Mouse (Mus musculus): Measurements from ENCODE around the gene Tacc3. TPM values are rescaled to one million over a fixed set of nuclear protein-coding genes. Genes with fewer than 3 reads are reported as not detected.

The Tacc3 gene
- 21.1 TPM for polyA plus RNA-seq (2017; shearing (Covaris generic))

GRCm38 (mm10) chr5:33657787-33658663, at the start of gene Tacc3, which contains the start of gene Tmem129:
TSS of gene Tacc3 (plus strand) at chr5:33658128.
TSS of gene Tmem129 (minus strand) at chr5:33658416.

GRCm38 (mm10) chr5:33629301-33629987, 28.5 kb upstream of the Tacc3 start, which contains the start of the genes Fam53a and Gm9903:
TSS of gene Fam53a (minus strand) at chr5:33629635.
TSS of gene Gm9903 (plus strand) at chr5:33629925.

GRCm38 (mm10) chr5:33651921-33652782, 5.8 kb upstream of the Tacc3 start, which contains the start of gene Slbp:
TSS of gene Slbp (minus strand) at chr5:33652574.

GRCm38 (mm10) chr5:33721541-33722265, 63.8 kb downstream of the Tacc3 start, which contains the start of gene Fgfr3:
TSS of gene Fgfr3 (plus strand) at chr5:33721674.

Other genes starting within 250 kb of the Tacc3 start
- gene Nkx1-1, start 224.2 kb upstream of the Tacc3 start, polyA plus RNA-seq (2017; shearing (Covaris generic)), result not detected
- gene Fam53a, start 28.5 kb upstream of the Tacc3 start, polyA plus RNA-seq (2017; shearing (Covaris generic)), result 22.1 TPM
- gene Gm9903, start 28.2 kb upstream of the Tacc3 start, polyA plus RNA-seq (2017; shearing (Covaris generic)), result 1.4 TPM
- 171 TPM for gene Slbp, start 5.6 kb upstream of the Tacc3 start, polyA plus RNA-seq (2017; shearing (Covaris generic))
- gene Tmem129, start 288 bp downstream of the Tacc3 start, polyA plus RNA-seq (2017; shearing (Covaris generic)), result 38.6 TPM
- not detected for gene Fgfr3, start 63.5 kb downstream of the Tacc3 start, polyA plus RNA-seq (2017; shearing (Covaris generic))
- gene Letm1, start 124.7 kb downstream of the Tacc3 start, polyA plus RNA-seq (2017; shearing (Covaris generic)), result 16.0 TPM
- 8.1 TPM for gene Nsd2, start 162.6 kb downstream of the Tacc3 start, polyA plus RNA-seq (2017; shearing (Covaris generic))

All from CD4-positive, CD25-positive, alpha-beta regulatory T cell, adult 9 weeks (primary cell).